Mouse (Mus musculus): ENCODE results near the gene Yars.

Gene Yars

DNA sequence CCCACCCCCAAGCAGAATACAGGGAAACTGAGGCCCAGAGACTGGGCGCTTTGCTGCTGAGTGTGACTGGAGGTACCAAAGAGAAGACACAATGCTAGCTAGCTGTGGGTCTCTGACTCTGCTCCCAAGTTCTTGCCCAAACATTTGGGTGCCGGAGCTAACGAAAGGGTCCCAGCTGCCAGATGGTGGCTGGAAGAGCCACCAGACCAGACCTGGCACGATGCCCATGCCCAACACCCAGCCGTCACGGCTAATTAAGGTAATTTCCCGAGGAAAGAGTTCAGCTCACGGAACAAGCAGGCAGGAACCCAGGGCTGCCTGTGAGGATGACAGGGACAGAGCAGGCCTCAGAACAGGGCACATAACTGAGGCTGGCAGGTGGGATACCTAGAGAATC lies 38.4 kb downstream of the Yars start:
- DNase-seq (ENCODE audit: low spot score in 2 of 2), result no peak

DNA sequence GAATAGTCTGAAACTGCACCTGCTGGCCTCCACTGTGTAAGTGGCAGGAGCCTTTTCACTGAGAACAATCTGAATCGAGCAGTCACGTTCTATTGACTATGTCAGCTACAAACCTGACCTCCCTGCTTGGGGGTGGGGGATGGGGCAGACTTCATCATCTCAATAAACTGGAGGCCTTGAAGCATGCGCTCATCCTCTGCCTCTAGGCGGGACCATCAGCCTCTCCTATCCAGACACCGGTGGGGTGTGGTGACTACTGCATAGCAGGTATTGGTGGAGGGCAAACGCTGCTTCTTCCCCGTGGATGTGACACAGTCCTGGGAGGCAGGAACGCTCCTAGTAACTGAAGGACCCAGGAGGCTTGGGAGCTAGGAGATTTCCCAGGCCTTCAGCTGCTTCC lies 41.4 kb downstream of the Yars start:
- DNase-seq (ENCODE audit: low spot score in 2 of 2), result no peak

DNA sequence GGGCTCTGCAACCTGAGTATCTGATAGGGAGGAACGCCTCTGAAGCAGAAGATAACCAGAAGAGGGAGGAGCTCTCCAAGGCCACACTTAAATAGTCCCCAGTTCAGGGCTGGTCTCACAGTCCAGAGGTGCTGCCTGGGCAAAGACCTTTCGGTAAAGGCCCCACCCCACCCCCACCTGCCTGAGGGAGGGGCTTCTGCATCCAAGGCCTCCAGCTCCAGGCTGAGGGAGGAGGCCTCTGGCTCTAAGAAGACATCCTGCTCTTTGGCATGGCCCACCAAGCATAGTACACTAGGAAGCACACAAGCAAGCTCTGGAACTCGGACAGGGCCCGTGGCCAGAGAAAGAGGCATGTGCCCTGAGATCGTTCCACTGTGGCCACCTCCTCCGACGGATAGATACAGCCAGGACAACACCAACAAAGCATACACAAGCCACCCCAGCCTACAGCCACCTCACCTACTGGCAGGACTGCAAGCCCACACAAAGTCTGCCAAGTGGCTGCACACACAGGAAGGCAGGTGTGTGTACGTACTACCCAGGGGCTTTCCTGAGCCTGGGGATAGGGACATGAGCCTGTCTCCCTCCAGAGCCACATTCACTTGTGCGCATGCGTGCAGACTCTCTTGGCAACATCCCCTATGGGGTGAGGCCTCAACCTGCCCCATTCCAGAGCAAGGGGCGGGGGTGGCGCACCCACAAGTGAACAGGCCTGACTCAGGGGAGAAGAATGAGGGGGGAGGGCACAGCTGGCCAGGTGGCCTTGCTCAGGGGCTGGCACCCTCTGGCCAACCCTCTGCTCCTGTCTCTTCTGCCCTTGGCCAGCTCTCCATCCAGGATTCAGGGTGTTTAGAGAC lies 42.3 kb downstream of the Yars start:
- no peak for DNase-seq (ENCODE audit: low spot score in 2 of 2)

DNA sequence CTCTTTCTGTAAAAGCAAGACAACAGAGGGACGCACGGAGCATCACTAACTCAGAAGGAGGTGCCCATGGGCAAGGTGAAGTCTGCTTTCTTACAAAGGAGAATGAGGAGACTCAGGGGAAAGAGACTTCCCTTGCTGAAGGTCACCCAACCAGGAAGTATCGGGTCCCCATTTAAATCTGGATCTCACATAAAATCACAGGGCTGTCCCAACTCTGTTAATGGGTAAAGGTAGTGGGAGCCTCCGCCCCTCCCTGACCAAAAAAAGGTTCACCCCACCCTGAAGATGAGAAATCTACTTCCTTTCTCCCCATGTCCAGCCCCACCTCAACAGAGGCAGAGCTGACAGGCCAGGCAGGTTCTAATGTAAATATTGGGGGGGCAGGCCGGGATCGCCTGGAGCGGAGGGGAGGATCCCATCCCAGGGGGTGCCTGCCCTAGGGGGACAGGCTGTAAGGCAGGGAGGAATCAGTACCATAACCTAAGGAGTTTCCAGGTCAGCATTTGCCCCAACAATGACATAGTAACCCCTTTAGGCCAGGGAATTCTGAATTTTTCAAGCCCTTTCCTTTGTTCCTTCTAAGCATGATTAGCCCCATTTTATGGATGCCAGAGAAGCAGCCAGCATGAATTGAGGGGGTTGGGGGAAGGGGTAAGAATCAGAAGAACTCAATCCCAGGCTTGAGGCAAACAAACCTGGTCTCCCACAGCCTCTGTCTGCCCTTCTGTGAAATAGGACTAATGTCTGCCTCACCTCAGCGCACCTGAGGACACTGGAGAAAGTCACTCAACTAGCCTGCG lies 43.2 kb downstream of the Yars start:
- no peak for DNase-seq (ENCODE audit: low spot score in 2 of 2)

- no peak for DNase-seq (ENCODE audit: low spot score in 2 of 2)
These were observed 44.9 kb downstream of the Yars start for GRCm38 (mm10) chr4:129234488-129234887.

DNA sequence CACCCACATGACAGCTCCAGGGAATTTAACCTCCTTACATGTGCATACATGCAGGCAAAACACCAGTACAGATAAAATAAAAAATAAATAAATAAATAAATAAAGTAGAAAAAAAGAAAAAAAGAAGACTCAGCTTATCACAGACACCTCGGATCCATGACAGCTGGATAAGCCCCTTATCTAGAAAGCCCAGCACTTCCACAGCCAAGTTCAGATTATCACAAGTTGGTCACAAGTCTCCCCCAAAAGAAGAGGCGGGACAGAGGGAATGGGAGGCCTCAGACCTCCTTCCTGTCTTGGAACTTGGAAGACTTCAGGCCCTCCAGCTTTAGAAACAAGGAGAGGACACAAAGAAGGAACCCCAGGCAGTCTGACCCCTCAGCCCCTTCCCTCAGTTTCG lies 45.6 kb downstream of the Yars start:
- DNase-seq (ENCODE audit: low spot score in 2 of 2), result no peak

- no peak for DNase-seq (ENCODE audit: low spot score in 2 of 2)
These were observed 46.8 kb downstream of the Yars start for GRCm38 (mm10) chr4:129236236-129236813.

- DNase-seq (ENCODE audit: low spot score in 2 of 2), result no peak
These were observed 48.4 kb downstream of the Yars start for GRCm38 (mm10) chr4:129237843-129238441.

DNA sequence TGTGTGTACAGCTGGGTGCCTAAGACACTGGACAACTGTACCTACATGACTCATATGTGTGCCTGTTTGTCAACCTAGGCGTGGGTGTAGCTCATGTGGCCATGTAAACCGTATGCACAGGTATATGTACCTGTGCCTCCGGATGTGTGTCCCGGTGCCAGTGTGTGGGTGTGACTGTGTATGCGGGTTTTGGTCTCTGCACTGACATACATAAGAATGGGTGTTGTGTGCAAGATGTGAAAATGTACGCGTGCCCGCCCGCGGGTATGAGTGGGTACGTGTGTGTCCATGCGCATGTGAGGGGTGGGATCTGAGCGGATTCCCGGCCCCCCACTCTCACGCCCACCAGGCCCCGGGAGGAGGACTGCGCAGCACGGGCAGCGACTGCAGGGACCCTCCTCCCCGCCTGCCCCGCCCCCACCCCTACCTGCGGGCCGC lies 49.0 kb downstream of the Yars start:
- no peak for DNase-seq (ENCODE audit: low spot score in 2 of 2)

- DNase-seq (ENCODE audit: low spot score in 2 of 2), result peak; percentile 59 to 77
These were observed 49.5 kb downstream of the Yars start for GRCm38 (mm10) chr4:129239075-129239474.

DNA sequence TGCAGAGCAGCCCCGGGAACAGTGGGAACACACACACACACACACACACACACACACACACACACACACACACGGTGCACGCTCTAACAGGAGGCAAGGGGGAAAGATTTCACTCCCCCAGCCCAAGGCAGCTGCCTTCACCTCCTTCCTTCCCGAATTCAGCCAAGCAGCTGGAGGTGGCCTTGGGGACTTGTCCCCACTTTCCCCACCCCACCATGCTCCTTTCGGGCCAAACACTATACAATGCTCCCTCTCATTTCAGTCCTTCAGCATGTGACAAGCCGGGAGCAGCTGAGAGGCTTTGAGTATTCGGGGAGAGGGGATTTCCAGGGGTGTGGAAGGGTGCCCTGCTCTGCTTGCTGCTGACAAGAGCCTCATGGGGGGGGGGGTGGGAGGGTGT lies 52.3 kb downstream of the Yars start:
- no peak for DNase-seq (ENCODE audit: low spot score in 2 of 2)

GRCm38 (mm10) chr4:129242327-129242726 lies 52.8 kb downstream of the Yars start:
- no peak for DNase-seq (ENCODE audit: low spot score in 2 of 2)

GRCm38 (mm10) chr4:129242761-129243160 lies 53.2 kb downstream of the Yars start:
- no peak for DNase-seq (ENCODE audit: low spot score in 2 of 2)

DNA sequence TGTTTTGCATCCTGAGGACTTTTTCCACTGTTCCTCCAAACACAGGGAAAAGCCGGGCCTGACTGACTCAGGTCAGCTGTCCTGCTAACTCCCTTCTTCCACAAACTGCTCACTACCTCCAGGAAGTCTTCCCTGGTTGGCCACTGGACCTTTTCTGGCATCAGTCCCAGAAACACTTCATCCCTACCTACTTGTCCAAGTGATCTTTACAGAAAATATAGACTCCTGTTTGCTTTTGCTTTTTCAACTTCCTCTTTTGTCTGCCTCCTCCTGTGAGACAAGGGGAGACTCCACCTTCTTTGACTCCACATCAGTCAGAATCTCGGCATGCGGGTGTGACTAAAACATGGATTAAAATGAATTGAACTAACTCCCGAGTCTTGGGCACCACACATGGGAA lies 55.2 kb downstream of the Yars start:
- no peak for DNase-seq (ENCODE audit: low spot score in 2 of 2)

DNA sequence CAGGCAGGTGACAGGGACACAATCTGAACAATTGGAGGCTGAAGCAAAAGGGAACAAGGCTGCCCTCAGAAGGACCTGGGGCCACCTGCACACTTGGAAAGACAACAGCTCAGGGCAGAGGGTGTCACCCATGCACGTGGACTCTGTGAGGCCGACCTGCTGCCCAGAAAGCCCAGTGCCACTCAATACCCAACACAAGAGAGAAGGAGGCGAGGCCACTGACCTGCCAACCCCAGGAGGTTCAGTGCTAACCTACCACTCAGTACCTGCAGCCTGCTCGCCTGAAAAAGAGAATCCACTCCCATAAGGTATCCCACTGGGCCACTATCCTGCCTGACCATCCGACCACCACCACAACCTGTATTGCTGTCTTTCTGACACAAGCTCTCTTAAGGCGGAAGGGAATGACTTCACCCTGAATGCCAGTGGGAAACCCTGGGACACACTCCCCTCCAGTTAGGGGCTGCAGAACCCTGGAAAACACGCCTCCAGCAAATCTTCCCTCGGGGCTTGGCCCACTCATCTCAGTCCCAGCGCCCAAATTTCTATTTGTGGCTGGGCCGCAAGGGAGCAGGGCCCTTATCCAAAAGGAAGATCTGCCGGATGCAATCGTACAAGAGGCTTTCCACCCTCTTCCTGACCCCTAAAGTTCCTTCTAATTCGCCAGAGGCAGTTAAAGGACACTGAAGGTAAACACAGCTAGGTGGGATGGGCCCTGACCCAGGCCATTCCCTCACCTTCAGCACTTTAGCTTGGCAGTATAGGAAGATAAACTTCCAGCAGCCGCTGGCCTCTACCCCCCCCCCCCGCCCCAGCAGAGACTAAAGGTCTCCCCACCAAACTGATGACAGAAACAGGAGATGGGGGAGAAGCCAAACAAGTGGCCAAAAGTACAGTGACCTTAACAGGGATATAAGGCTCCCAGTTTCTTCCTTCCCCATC lies 57.1 kb downstream of the Yars start:
- no peak for DNase-seq (ENCODE audit: low spot score in 2 of 2)

- DNase-seq (ENCODE audit: low spot score in 2 of 2), result no peak
These were observed 58.1 kb downstream of the Yars start for GRCm38 (mm10) chr4:129247381-129248242.

DNA sequence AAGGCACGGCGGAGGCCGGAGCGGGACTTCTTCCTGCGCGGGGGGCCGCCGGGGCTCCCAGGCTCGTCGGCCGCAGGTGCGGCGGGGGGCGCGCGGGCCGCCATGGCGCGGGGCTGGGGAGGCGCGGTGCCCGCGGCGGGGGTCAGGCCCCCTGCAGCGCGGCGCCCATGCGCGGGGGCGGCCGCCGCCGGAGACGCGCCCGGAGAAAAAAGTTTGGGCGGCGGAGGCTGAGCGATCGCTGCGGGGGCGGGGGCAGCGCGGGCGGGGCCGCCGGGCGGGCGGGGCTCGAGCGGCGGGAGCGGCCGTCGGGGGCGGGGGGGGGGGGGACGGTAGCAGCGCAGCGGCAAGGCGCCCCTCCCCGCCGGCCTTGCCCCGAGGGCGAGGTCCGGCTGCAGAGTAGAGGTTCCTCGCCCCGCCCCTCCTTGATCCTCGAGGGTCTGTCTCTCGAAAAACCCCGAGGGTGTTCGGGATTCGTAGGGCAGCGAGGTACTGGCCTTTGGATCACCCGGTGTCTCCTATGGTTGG lies 58.7 kb downstream of the Yars start:
- no peak for DNase-seq (ENCODE audit: low spot score in 2 of 2)

GRCm38 (mm10) chr4:129249288-129249687 lies 59.7 kb downstream of the Yars start:
- no peak for DNase-seq (ENCODE audit: low spot score in 2 of 2)

- DNase-seq (ENCODE audit: low spot score in 2 of 2), result no peak
These were observed 61.4 kb downstream of the Yars start for GRCm38 (mm10) chr4:129250759-129251481.
